ENCODE assay signal across 26 mouse cellular contexts in genomic region chr2:6770214-6770613, GRCm38 (mm10).
"Had no signal": no experiment of that assay in that cellular context is flagged by ENCODE, and none has a peak within 500 bp of the region (broad histone marks: within the 10 kb centered on the region; RNA-seq: fewer than 3 reads in every experiment).

No protein-coding gene starts in this region.

- DNase-seq: gastrocnemius, adult 2 months; gastrocnemius, postnatal 10 days; gastrocnemius, postnatal 25 days; heart, adult 18-20 months; heart, postnatal 10 days; heart, postnatal 4 days; kidney, adult 18-20 months; kidney, adult 8-10 months; kidney, postnatal 10 days; kidney, postnatal 25 days; kidney, postnatal 4 days; layer of hippocampus, adult 9-11 months; liver; liver, embryonic 13.5 days had no signal

- H3K27me3 ChIP-seq: heart, embryonic 12.5 days; hindbrain, embryonic 12.5 days; hindbrain, embryonic 15.5 days; intestine, embryonic 15.5 days; limb, embryonic 12.5 days; liver, embryonic 13.5 days had no signal

- H3K9me3 ChIP-seq: heart, embryonic 10.5 days; hindbrain, embryonic 10.5 days; hindbrain, embryonic 12.5 days; hindbrain, embryonic 15.5 days; intestine, embryonic 15.5 days; limb, embryonic 10.5 days; limb, embryonic 12.5 days; liver, embryonic 13.5 days had no signal

- H3K4me1 ChIP-seq: heart, embryonic 10.5 days; heart, embryonic 12.5 days; hindbrain, embryonic 10.5 days; hindbrain, embryonic 12.5 days; hindbrain, embryonic 15.5 days; intestine, embryonic 15.5 days; limb, embryonic 10.5 days; limb, embryonic 12.5 days; liver, embryonic 13.5 days had no signal

- H3K36me3 ChIP-seq: heart, embryonic 10.5 days; heart, embryonic 12.5 days; hindbrain, embryonic 12.5 days; hindbrain, embryonic 15.5 days; intestine, embryonic 15.5 days; limb, embryonic 10.5 days; limb, embryonic 12.5 days; liver, embryonic 13.5 days had no signal

- H3K9ac ChIP-seq: heart, embryonic 12.5 days; hindbrain, embryonic 12.5 days; hindbrain, embryonic 15.5 days; intestine, embryonic 15.5 days; limb, embryonic 12.5 days; liver, embryonic 13.5 days had no signal

- H3K27ac ChIP-seq: gastrocnemius, adult 2 months; heart, embryonic 10.5 days; hindbrain, embryonic 10.5 days; hindbrain, embryonic 12.5 days; hindbrain, embryonic 15.5 days; intestine, embryonic 15.5 days; left cerebral cortex, adult 2 months; limb, embryonic 10.5 days; limb, embryonic 12.5 days; liver, embryonic 13.5 days had no signal

- H3K4me3 ChIP-seq: gastrocnemius, adult 2 months; heart, embryonic 10.5 days; heart, embryonic 12.5 days; hindbrain, embryonic 10.5 days; hindbrain, embryonic 12.5 days; hindbrain, embryonic 15.5 days; intestine, embryonic 15.5 days; left cerebral cortex, adult 2 months; limb, embryonic 10.5 days; limb, embryonic 12.5 days; liver, embryonic 13.5 days had no signal

- H3K4me2 ChIP-seq: heart, embryonic 12.5 days; hindbrain, embryonic 12.5 days; hindbrain, embryonic 15.5 days; intestine, embryonic 15.5 days; limb, embryonic 12.5 days; liver, embryonic 11.5 days; liver, embryonic 13.5 days had no signal

- ATAC-seq: inflammation-experienced regulatory T-cells, adult 6 months; intestine, embryonic 15.5 days; intestine, postnatal 0 days had no signal
